Mouse (Mus musculus) Patski (cell line): ENCODE data around the gene H2-Ob. TPM values are rescaled to one million over a fixed set of nuclear protein-coding genes. Genes with fewer than 3 reads are reported as not detected.
"Not testable (repeated sequence)": the region's sequence is repeated elsewhere in the genome, so short reads cannot be mapped to it uniquely, and the experiment has no call there.

ENCODE experiments used
- ATAC-seq: fragments of 100-300 bp; one replicate; pipeline ENCODE4 v1.8.0; 2021
- CTCF ChIA-PET: fragments of 350-600 bp; sonication (Branson Sonifier 250); formaldehyde crosslinking; loops from one replicate; lab custom pipeline; 2022; ENCODE audit warnings: inconsistent platforms; lab: Charles Lee
- POLR2A ChIA-PET: fragments of 350-600 bp; sonication (Branson Sonifier 250); formaldehyde crosslinking; loops from one replicate; lab custom pipeline; 2022; ENCODE audit warnings: antibody characterized with exemption, inconsistent platforms; lab: Charles Lee
- DNase-seq: peaks from one replicate; pipeline ENCODE4 v3.0.0-alpha.2; 2011; ENCODE audit warnings: low read depth, low spot score
- H3K27me3 ChIP-seq: fragments of 371-371 bp; one replicate; pipeline ENCODE4 v1.5.1; 2021
- CTCF ChIP-seq: fragments of 100-300 bp; IDR thresholded peaks from one replicate; pipeline ENCODE4 v1.5.1; 2021
- in situ Hi-C: fragments of 300-500 bp; cut with MboI; formaldehyde crosslinking; loops from 3 replicates; pipeline ENCODE4 v1.11.1; 2018; ENCODE audit warnings: low pct_unique_long_range_greater_than_20kb, mixed read lengths
- polyA plus RNA-seq: library from polyadenylated mRNA; unstranded; gene quantifications from one replicate; pipeline ENCODE4 v1.2.3, GENCODE M21; 2021

The H2-Ob gene
- polyA plus RNA-seq, 1 experiment from 2014 or later: not detected

DNA sequence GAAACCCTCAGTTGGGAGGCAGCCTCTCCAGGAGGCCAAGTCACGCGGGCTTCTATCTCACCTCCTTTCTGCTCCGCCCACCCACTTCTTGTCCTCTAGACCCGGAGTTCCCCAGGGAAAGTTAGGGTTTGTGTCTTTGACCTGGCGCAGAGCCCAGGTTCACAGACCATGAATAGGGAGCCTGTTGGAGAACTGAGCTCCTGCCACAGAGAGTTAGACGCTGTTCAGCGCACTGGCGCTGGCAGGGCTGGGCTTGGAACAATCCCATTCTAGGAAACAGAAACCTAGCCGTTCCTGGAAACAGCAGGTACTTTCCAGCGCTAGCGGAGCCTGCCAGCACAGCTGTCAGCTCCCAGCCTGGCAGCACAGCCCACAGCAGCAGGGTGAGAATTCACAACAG, 20.0 kb upstream of the H2-Ob start:
- ATAC-seq (peak; percentile 54), DNase-seq (no peak)
- in situ Hi-C loops: no loop called here
- no peaks in the 10 kb centered on the region for H3K27me3 ChIP-seq
- ChIA-PET CTCF (interaction anchor here (1.3 to 3.4 kb wide), 3 partner anchors 9 to 16 kb away, joined by 4 to 27 read pairs (median 4); no protein-coding TSS in a partner anchor), POLR2A (no interaction called here)
- no peak for TF ChIP-seq CTCF

- CTCF ChIA-PET: interaction anchor here (1.0 to 3.4 kb wide), 4 partner anchors 10 to 48 kb away, joined by 3 to 27 read pairs (median 4); no protein-coding TSS in a partner anchor
- POLR2A ChIA-PET, in situ Hi-C loops, H3K27me3 ChIP-seq, DNase-seq: not testable (repeated sequence)
- peak; percentile 31 for ATAC-seq
These were observed 19.6 kb upstream of the H2-Ob start for GRCm38 (mm10) chr17:34219096-34219495.

DNA sequence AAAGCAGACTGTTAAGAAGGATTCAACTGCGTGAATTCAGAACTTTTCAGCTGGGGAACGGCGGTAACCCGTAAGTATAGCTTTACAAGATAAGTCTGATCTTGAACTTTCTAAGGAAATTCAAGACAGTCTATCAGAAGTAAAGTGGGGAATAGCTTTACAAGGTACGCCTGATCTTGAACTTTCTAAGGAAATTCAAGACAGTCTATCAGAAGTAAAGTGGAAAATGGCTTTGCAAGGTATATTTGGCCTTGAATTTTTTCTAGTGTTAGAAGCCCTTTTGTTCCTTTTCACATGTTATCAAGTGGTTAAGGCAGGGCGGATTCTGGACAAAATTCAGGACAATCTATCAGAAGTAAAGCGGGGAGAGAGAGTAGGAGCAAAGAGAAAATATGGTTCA, 18.9 kb upstream of the H2-Ob start:
- H3K27me3 ChIP-seq, ATAC-seq, DNase-seq, POLR2A ChIA-PET, in situ Hi-C loops: not testable (repeated sequence)
- CTCF ChIA-PET: interaction anchor here (1.0 to 3.4 kb wide), 2 partner anchors 15 to 49 kb away, joined by 3 to 27 read pairs; no protein-coding TSS in a partner anchor

- ATAC-seq, in situ Hi-C loops, POLR2A ChIA-PET, DNase-seq, H3K27me3 ChIP-seq, CTCF ChIA-PET: not testable (repeated sequence)
These were observed 18.3 kb upstream of the H2-Ob start for GRCm38 (mm10) chr17:34220401-34220800.

- CTCF ChIA-PET: interaction anchor here (1.1 to 2.5 kb wide), 4 partner anchors 10 to 54 kb away, joined by 3 to 17 read pairs (median 4); no protein-coding TSS in a partner anchor
- no peaks in the 10 kb centered on the region for H3K27me3 ChIP-seq
- TF ChIP-seq CTCF: no peak
- in situ Hi-C loops: no loop called here
- DNase-seq (no peak), ATAC-seq (no peak)
- POLR2A ChIA-PET: interaction anchor here (0.8 kb wide), 1 partner anchor 10 kb away, joined by 3 read pairs; no protein-coding TSS in a partner anchor
These were observed 13.9 kb upstream of the H2-Ob start for GRCm38 (mm10) chr17:34224816-34225215.

DNA sequence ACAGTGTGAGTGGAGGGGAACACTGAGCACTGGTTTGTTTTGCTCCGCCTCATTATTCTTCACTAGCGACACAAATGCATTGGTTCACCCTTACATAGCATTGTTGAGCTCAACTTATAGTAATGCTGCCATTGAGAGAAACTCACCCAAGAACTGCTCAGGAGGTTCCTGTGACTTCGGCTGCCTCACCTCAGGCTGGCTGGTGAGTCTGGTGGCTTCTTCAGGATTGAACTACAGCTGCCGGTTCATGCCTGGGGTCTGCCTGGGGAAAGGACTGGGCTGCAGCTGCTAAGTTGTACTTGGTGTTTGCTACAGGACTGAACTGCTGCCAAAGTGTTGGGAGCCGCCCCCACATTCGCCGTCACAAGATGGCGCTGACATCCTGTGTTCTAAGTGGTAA, 13.3 kb upstream of the H2-Ob start:
- POLR2A ChIA-PET: no interaction called here
- DNase-seq: no peak
- in situ Hi-C loops: no loop called here
- TF ChIP-seq CTCF: no peak
- CTCF ChIA-PET: interaction anchor here (2.5 kb wide), 1 partner anchor 10 kb away, joined by 17 read pairs; no protein-coding TSS in a partner anchor
- ATAC-seq: no peak
- no peaks in the 10 kb centered on the region for H3K27me3 ChIP-seq

- in situ Hi-C loops, ATAC-seq, POLR2A ChIA-PET, H3K27me3 ChIP-seq, DNase-seq: not testable (repeated sequence)
- CTCF ChIA-PET: interaction anchor here (2.5 kb wide), 1 partner anchor 9 kb away, joined by 17 read pairs; no protein-coding TSS in a partner anchor
These were observed 12.8 kb upstream of the H2-Ob start for GRCm38 (mm10) chr17:34225911-34226310.

GRCm38 (mm10) chr17:34230971-34231370, 7.7 kb upstream of the H2-Ob start:
- ATAC-seq, H3K27me3 ChIP-seq, POLR2A ChIA-PET, CTCF ChIA-PET, DNase-seq, in situ Hi-C loops: not testable (repeated sequence)

GRCm38 (mm10) chr17:34232021-34232420, 6.7 kb upstream of the H2-Ob start:
- DNase-seq, POLR2A ChIA-PET, H3K27me3 ChIP-seq, ATAC-seq, in situ Hi-C loops: not testable (repeated sequence)
- CTCF ChIA-PET: interaction anchor here (1.6 kb wide), 1 partner anchor 23 kb away, joined by 5 read pairs; no protein-coding TSS in a partner anchor

DNA sequence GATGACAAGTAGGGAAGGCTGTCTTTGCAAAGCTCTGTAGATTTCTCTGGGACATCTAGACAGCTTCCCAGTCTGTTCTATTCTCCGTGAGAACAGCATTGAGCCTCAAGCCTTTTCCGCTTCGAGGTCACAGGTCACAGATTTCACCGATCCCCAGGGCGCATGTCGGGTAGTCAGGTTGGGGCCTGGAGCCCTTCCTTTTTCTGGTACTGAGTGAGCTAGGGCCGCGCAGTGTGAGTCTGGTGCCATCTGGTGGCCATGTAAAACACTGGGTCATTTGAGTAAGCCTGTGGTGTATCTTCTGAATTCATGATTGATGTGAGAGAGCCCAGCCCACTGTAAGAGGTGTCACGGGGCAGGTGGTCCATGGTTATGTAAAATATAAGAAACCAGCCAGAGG, 3.8 kb upstream of the H2-Ob start:
- no peak for DNase-seq
- CTCF ChIA-PET: interaction anchor here (0.6 to 8.0 kb wide), 19 partner anchors 10 to 194 kb away, joined by 3 to 90 read pairs (median 3); no protein-coding TSS in a partner anchor
- H3K27me3 ChIP-seq: peaks cover 3% of the 10 kb centered on the region
- in situ Hi-C loops: no loop called here
- peak; percentile 95 for TF ChIP-seq CTCF
- no peak for ATAC-seq
- POLR2A ChIA-PET: interaction anchor here (1.0 to 1.5 kb wide), 2 partner anchors 11 to 64 kb away, joined by 3 to 4 read pairs; no protein-coding TSS in a partner anchor

DNA sequence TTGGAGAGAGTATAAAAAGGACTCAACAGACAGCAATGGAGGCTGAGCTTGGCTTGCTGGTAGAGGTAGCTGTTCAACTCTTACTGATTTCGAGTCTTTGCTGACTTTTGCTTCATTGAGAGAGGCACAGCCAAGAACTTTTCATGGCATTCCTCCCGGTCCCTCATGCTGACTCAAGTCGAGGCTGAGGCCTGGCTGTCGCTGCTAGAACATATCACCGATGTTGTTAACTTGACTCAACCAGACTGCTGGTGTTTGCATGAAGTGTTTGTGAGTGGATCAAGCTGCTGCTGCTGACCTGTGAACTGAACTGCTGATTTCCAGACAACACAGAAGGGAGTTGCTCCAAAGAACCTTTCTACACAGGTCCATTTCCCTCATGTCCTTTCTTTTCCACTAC, 2.0 kb upstream of the H2-Ob start:
- POLR2A ChIA-PET: no interaction called here
- DNase-seq (no peak), ATAC-seq (no peak)
- H3K27me3 ChIP-seq: peaks cover 11% of the 10 kb centered on the region
- no peak for TF ChIP-seq CTCF
- in situ Hi-C loops: no loop called here
- CTCF ChIA-PET: interaction anchor here (3.2 to 8.0 kb wide), 2 partner anchors 13 to 65 kb away, joined by 9 to 90 read pairs; no protein-coding TSS in a partner anchor
